Mouse (Mus musculus) myocyte (in vitro differentiated cells): ENCODE results near the gene Lif.

Source experiments
- CEBPB ChIP-seq: IDR thresholded peaks from 2 replicates; pipeline ENCODE4 v1.6.1; 2011; ENCODE audit warnings: mild to moderate bottlenecking, moderate library complexity; ENCODE audit not compliant: poor library complexity, insufficient read depth, severe bottlenecking
- E2F4 ChIP-seq: IDR thresholded peaks from one replicate; pipeline ENCODE4 v1.6.1; 2011; ENCODE audit warnings: mild to moderate bottlenecking, control low read depth, moderate library complexity; ENCODE audit not compliant: insufficient read depth
- MAX ChIP-seq: IDR thresholded peaks from one replicate; pipeline ENCODE4 v1.6.1; 2011; ENCODE audit warnings: low read depth, mild to moderate bottlenecking, control low read depth
- MYOD1 ChIP-seq, 3 experiments: IDR thresholded peaks; one replicate each; pipeline ENCODE4 v1.6.1; 2011; ENCODE audit warnings: control low read depth in 2 of 3, low read depth in 2 of 3, mild to moderate bottlenecking in 2 of 3, moderate library complexity in 1 of 3; ENCODE audit not compliant: insufficient read length in 2 of 3, control insufficient read depth in 1 of 3
- POLR2A ChIP-seq: IDR thresholded peaks from one replicate; pipeline ENCODE4 v1.6.1; 2011; ENCODE audit warnings: low read depth, mild to moderate bottlenecking, control low read depth, moderate library complexity; ENCODE audit not compliant: insufficient read length
- POLR2AphosphoS2 ChIP-seq: IDR thresholded peaks from one replicate; pipeline ENCODE4 v1.6.1; 2011; ENCODE audit warnings: low read depth, control low read depth; ENCODE audit not compliant: insufficient read length
- SRF ChIP-seq: IDR thresholded peaks from one replicate; pipeline ENCODE4 v1.6.1; 2011; ENCODE audit warnings: low read depth; ENCODE audit not compliant: control insufficient read depth, insufficient read length
- TCF3 ChIP-seq: IDR thresholded peaks from one replicate; pipeline ENCODE4 v1.6.1; 2011; ENCODE audit warnings: low read depth, control low read depth; ENCODE audit not compliant: insufficient read length
- USF1 ChIP-seq: IDR thresholded peaks from one replicate; pipeline ENCODE4 v1.6.1; 2011; ENCODE audit warnings: low read depth, mild to moderate bottlenecking, control low read depth, moderate library complexity

DNA sequence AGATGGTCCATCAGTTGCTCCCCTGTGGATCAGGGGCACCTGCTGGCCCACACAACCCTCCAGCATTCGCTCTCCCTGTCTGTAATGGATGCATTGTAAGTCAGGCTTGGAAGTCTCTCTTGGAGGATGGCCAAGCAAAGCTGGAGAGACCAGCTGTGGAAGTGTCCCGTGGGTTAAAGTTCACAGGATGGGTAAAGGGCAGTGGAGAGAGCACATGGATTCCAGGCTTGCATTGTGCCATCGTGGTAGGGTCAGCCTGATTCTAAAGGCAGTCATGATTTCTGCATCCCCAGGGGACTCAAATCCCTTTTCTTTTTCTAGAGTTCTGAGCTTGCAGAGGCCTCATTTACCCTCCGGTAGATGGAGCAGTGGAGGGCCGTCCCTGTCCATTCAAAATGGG is 399 bp downstream of the Lif start:
- no peak for TF ChIP-seq POLR2AphosphoS2
- no peak for TF ChIP-seq POLR2A
- TF ChIP-seq USF1: no peak
- TF ChIP-seq MYOD1 (IDR thresholded peaks at IDR 0.05; ENCODE audit: control insufficient read depth in 1 of 3, insufficient read length in 2 of 3, low read depth in 2 of 3): no peak
- TF ChIP-seq SRF: no peak
- TF ChIP-seq E2F4: no peak
- no peak for TF ChIP-seq MAX
- no peak for TF ChIP-seq CEBPB
- no peak for TF ChIP-seq TCF3
